Mouse (Mus musculus) myocyte (in vitro differentiated cells): ENCODE results near the gene Nfkbie.

Experiments
- E2F4 ChIP-seq: IDR thresholded peaks from one replicate; pipeline ENCODE4 v1.6.1; 2011; ENCODE audit warnings: mild to moderate bottlenecking, control low read depth, moderate library complexity; ENCODE audit not compliant: insufficient read depth
- MAX ChIP-seq: IDR thresholded peaks from one replicate; pipeline ENCODE4 v1.6.1; 2011; ENCODE audit warnings: low read depth, mild to moderate bottlenecking, control low read depth
- MYOD1 ChIP-seq, 3 experiments: IDR thresholded peaks; one replicate each; pipeline ENCODE4 v1.6.1; 2011; ENCODE audit warnings: control low read depth in 2 of 3, low read depth in 2 of 3, mild to moderate bottlenecking in 2 of 3, moderate library complexity in 1 of 3; ENCODE audit not compliant: insufficient read length in 2 of 3, control insufficient read depth in 1 of 3
- MYOG ChIP-seq, 3 experiments: IDR thresholded peaks; one replicate each; pipeline ENCODE4 v1.6.1; 2011; ENCODE audit warnings: control low read depth in 2 of 3, low read depth in 2 of 3, mild to moderate bottlenecking in 2 of 3; ENCODE audit not compliant: insufficient read length in 2 of 3, control insufficient read depth in 1 of 3, insufficient read depth in 1 of 3
- POLR2A ChIP-seq: IDR thresholded peaks from one replicate; pipeline ENCODE4 v1.6.1; 2011; ENCODE audit warnings: low read depth, mild to moderate bottlenecking, control low read depth, moderate library complexity; ENCODE audit not compliant: insufficient read length
- REST ChIP-seq: IDR thresholded peaks from one replicate; pipeline ENCODE4 v1.6.1; 2011; ENCODE audit warnings: mild to moderate bottlenecking, control low read depth, moderate library complexity; ENCODE audit not compliant: insufficient read depth, insufficient read length
- SRF ChIP-seq: IDR thresholded peaks from one replicate; pipeline ENCODE4 v1.6.1; 2011; ENCODE audit warnings: low read depth; ENCODE audit not compliant: control insufficient read depth, insufficient read length
- TCF12 ChIP-seq: IDR thresholded peaks from one replicate; pipeline ENCODE4 v1.6.1; 2011; ENCODE audit warnings: mild to moderate bottlenecking, control low read depth; ENCODE audit not compliant: poor library complexity, insufficient read depth, severe bottlenecking
- TCF3 ChIP-seq: IDR thresholded peaks from one replicate; pipeline ENCODE4 v1.6.1; 2011; ENCODE audit warnings: low read depth, control low read depth; ENCODE audit not compliant: insufficient read length
- USF1 ChIP-seq: IDR thresholded peaks from one replicate; pipeline ENCODE4 v1.6.1; 2011; ENCODE audit warnings: low read depth, mild to moderate bottlenecking, control low read depth, moderate library complexity

- TF ChIP-seq POLR2A (peak; percentile 51), TCF3 (no peak), SRF (peak; percentile 46), TCF12 (no peak), MYOG (IDR thresholded peaks at IDR 0.05; ENCODE audit: control insufficient read depth in 1 of 3, insufficient read depth in 1 of 3, insufficient read length in 2 of 3, low read depth in 2 of 3) (peak in 2 of 3 experiments; percentile 41 to 80), E2F4 (no peak), MYOD1 (IDR thresholded peaks at IDR 0.05; ENCODE audit: control insufficient read depth in 1 of 3, insufficient read length in 2 of 3, low read depth in 2 of 3) (peak in 2 of 3 experiments; percentile 12 to 73), USF1 (no peak), MAX (no peak), REST (no peak)
These were observed 18.2 kb downstream of the Nfkbie start for GRCm38 (mm10) chr17:45573780-45574123.
